Mouse (Mus musculus) myocyte (in vitro differentiated cells): ENCODE measurements around the gene Mesd.

Experiments
- E2F4 ChIP-seq: IDR thresholded peaks from one replicate; pipeline ENCODE4 v1.6.1; 2011; ENCODE audit warnings: mild to moderate bottlenecking, control low read depth, moderate library complexity; ENCODE audit not compliant: insufficient read depth
- MAX ChIP-seq: IDR thresholded peaks from one replicate; pipeline ENCODE4 v1.6.1; 2011; ENCODE audit warnings: low read depth, mild to moderate bottlenecking, control low read depth
- MYOG ChIP-seq, 3 experiments: IDR thresholded peaks; one replicate each; pipeline ENCODE4 v1.6.1; 2011; ENCODE audit warnings: control low read depth in 2 of 3, low read depth in 2 of 3, mild to moderate bottlenecking in 2 of 3; ENCODE audit not compliant: insufficient read length in 2 of 3, control insufficient read depth in 1 of 3, insufficient read depth in 1 of 3
- POLR2A ChIP-seq: IDR thresholded peaks from one replicate; pipeline ENCODE4 v1.6.1; 2011; ENCODE audit warnings: low read depth, mild to moderate bottlenecking, control low read depth, moderate library complexity; ENCODE audit not compliant: insufficient read length
- POLR2AphosphoS2 ChIP-seq: IDR thresholded peaks from one replicate; pipeline ENCODE4 v1.6.1; 2011; ENCODE audit warnings: low read depth, control low read depth; ENCODE audit not compliant: insufficient read length
- SRF ChIP-seq: IDR thresholded peaks from one replicate; pipeline ENCODE4 v1.6.1; 2011; ENCODE audit warnings: low read depth; ENCODE audit not compliant: control insufficient read depth, insufficient read length

GRCm38 (mm10) chr7:83863554-83863953 is 20.7 kb upstream of the Mesd start:
- TF ChIP-seq MAX (no peak), POLR2A (no peak), E2F4 (no peak), POLR2AphosphoS2 (no peak), SRF (no peak), MYOG (IDR thresholded peaks at IDR 0.05; ENCODE audit: control insufficient read depth in 1 of 3, insufficient read depth in 1 of 3, insufficient read length in 2 of 3, low read depth in 2 of 3) (no peak)
